Mouse (Mus musculus) spleen, embryonic (tissue): Measurements from ENCODE around the gene Bglap.
"Not testable (repeated sequence)": the region's sequence is repeated elsewhere in the genome, so short reads cannot be mapped to it uniquely, and the experiment has no call there.

Experiments
- CTCF ChIA-PET: fragments of 350-600 bp; sonication (Branson Sonifier 250); formaldehyde crosslinking; loops from one replicate; lab custom pipeline; 2022; lab: Charles Lee

Bglap gene

DNA sequence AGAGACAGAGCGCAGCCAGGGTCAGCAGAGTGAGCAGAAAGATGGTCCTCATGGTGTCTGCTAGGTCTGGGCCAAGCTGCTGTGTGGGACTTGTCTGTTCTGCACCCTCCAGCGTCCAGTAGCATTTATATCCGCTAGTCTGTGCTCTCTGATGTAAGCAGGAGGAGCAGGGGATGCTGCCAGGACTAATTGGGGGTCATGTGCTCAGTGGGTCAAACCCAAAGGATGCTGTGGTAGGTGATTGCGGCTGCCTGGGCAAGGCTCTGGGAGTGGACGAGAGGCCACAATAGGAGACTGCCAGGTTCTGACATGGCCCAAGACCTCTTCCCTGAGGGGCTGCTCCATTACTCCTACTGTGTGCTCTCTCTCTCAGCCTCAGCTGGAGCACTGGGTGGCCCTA lies at the start of gene Bglap:
TSS of gene Bglap (minus strand) at position 101 of the 400 bp plus-strand sequence.
- CTCF ChIA-PET, result no interaction called here

DNA sequence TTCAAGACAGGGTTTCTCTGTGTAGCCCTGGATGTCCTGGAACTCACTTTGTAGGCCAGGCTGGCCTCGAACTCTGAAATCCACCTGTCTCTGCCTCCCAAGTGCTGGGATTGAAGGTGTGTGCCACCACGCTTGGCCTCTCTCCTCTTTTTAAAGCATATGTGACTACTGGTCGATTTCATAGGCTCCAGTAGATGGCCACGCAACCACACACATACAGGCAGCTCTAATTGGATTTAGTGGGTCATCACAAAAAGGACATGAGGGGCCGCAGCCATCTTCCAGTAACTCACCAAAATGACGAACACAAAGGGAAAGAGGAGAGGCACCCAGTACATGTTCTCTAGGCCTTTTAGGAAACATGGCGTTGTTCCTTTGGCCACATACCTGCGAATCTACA lies 44.4 kb upstream of the Bglap start:
- CTCF ChIA-PET, result not testable (repeated sequence)

DNA sequence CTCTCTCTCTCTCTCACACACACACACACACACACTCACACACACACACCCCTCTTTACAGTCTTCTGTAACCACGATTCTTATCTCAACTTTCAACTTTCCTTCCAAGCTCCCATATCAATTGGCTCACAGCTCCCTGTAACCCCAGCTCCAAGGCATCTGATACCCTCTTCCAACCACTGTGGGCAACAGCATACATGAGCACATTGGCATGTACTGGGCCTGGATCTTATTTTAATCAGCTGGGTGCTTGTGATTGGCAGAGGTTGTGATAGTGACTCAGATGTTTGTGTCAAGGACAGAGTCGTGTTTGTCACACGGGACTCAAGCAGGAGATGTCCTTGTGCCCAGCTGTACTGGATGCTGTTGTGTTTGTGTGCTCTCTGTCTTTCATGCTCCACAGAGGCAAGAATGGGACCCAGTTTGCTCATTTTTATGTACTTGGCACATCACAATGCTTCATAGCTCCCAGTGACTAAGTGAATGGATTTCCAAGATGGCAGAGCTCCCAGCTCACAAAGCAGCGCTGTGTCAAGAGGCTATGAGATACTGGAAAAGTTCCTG lies 43.2 kb upstream of the Bglap start:
- CTCF ChIA-PET, result interaction anchor here (0.6 kb wide), 1 partner anchor 29 kb away, joined by 3 read pairs; no protein-coding TSS in a partner anchor

DNA sequence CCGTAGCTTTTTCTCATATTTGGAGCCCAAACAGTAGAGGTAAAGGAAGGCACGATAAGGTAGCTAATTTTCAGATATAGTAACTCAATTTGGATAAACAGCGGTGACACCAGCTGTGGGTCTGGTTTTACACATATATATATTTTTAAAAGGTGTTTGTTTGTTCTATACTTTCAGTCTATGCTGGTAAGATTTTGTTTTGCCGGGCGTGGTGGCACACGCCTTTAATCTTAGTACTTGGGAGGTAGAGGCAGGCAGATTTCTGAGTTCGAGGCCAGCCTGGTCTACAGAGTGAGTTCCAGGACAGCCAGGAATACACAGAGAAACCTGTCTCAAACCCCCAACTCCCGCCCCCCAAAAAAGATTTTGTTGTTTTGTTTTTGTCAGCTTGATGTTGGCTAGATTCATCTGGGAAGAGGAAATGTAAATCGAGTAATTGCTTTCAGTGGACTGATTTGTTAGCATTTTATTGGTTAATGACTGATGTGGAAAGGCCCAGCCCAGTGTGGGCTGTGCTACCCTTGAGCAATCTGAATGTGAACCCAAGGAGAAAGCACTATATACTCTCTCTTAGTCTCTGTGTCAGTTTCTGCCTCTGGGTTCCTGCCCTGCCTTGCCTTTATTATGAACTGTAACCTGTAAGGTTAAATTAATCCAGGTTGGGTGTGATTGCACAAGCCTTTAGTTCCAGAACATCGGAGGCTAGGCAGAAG lies 41.6 kb upstream of the Bglap start:
- CTCF ChIA-PET, result interaction anchor here (0.6 to 0.8 kb wide), 2 partner anchors 44 to 419 kb away, joined by 3 to 4 read pairs; no protein-coding TSS in a partner anchor

DNA sequence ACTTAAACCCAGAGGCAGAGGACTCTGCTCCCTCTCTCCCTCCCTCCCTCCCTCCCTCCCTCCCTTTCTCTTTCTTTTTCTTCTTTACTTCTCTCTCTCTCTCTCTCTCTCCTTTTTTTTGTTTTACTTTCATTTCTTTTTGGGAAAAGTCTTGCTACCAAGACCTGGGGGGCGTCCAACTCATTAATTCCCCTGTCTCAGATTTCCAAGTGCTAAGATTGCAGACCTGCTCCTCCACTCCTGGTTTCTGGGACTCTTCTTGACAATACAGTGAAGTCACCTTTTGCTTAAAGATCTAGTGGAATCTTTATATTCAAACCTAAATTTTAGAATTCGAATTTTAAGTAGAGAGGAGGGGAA lies 41.0 kb upstream of the Bglap start:
- CTCF ChIA-PET, result interaction anchor here (0.7 kb wide), 1 partner anchor 107 kb away, joined by 3 read pairs; the partner anchor contains the start of gene Mex3a

DNA sequence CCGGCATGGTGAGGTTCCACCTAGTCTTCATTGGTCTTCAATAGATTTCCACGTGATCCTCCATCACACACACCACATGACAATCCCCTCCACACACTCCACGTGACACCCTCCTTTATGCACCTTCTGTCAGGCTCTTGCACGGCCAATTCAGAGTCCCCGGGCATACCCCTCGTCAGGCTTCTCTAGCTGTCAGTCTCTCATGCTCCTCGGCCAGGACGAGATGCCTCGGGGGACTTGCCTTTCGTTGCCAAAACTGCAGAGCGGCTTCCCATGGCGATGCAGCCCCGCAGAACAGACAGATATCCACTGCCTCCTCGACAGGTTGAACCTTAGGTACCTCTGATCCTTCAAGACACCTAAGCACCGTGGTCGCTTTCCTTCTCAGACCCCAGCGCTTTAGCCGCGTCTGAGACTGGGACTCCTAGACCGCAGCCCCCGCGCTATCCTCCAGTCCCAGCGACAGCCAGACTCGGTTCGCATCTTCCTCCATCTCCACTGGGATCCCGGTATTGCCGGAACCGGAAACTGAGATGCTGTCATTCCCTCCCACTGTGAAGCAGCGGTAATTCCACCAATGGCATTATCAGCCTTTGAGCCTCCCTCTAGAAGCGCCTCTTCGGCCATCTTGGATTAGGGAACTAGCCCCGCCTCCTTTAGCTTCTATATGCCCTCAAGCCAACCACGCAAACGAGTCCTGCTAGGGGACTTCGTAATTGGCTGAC lies 40.5 kb upstream of the Bglap start, which contains the start of gene Slc25a44:
TSS of gene Slc25a44 (minus strand) at position 535 of the 725 bp plus-strand sequence.
- CTCF ChIA-PET, result interaction anchor here (0.7 kb wide), 1 partner anchor 107 kb away, joined by 3 read pairs; the partner anchor contains the start of gene Mex3a

DNA sequence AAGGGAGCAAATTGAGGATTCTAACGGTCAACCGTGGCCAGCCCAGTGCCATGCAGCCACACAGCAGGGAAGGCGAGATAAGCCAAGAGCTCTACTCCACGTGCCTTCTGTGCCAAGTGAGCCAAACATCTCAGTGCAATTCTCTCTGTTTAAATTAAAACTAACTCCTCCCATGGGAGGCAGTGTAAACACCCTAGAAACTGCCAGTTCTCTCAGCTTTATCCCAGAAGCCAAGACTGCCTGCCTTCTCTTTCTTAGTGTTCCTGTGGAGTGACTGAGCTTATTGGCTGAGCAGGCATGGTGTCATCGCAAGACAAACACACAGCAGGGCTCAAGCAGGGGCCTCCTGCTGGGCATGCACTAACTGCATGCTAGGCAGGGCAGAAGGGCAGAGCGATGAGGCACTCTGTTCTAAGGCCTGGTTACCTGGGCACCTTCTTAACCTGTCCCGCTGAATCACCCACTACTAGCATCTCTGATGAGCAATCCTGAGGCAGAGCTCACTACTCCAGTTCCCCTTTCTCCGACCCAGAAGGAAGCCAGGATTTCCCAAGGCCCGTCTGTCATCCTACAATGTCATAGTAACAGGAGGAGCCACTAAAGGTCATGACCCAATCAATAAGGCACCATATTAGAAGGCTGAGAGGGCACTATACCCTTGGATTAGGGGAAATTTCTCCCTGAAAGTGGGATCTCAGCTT lies 37.9 kb upstream of the Bglap start:
- CTCF ChIA-PET, result no interaction called here

DNA sequence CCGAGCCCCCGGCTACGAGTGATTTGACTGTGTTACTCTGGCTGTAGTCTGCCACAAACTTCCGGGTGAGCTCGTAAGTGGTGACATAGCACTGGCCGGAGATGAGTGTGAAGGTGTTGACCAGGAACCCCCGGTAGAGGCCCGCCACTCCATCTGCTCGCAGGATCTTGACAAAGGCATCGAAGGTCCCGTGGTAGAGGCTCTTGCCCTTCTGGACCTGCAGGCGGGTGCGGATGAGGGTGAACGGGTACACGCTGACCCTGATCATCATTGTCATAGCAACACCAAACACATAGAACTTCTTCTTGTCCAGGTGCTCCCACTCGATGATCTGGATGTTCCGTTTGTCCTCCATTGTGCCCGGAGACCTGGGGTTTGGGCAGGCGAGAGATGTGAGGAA lies 36.5 kb upstream of the Bglap start:
- CTCF ChIA-PET, result no interaction called here

DNA sequence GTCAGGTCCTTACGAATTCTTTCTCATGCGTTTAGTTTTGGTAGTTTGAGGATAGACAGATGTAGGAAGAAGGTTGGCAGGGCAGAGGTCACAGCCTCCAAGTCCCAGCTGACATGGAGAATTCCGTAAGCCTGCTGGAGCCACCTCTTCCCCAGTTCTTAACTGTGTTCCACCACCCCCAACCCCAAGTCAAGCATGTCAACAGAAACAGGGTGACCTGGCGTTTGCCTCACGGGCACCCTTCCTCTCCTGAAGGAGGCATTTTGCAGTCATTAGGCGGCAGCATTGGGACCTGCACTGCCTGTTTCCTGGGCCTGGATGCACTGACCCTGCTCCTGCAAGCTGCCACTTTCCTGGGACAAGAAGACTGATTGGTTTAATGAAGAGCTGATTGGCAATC lies 33.8 kb upstream of the Bglap start:
- CTCF ChIA-PET, result no interaction called here

DNA sequence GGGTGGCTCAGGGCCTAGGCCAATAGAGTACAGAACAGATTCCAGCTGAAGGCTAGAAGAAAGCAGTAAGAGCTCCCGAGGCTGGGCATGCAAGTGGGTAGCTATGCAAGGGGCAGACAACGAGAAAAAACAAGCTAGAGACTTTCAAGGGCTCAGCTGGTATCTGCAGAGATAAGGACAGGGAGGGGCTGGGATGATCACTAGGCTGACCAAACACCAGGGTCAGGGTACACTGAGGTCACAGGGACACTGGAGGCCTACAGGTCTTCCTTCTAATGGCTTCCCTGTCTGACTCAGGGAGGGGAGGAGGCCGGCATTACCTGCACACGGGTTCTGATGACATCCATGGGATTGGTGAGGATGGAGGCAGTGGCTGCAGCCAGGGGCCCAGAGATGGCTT lies 31.4 kb upstream of the Bglap start:
- CTCF ChIA-PET, result no interaction called here

DNA sequence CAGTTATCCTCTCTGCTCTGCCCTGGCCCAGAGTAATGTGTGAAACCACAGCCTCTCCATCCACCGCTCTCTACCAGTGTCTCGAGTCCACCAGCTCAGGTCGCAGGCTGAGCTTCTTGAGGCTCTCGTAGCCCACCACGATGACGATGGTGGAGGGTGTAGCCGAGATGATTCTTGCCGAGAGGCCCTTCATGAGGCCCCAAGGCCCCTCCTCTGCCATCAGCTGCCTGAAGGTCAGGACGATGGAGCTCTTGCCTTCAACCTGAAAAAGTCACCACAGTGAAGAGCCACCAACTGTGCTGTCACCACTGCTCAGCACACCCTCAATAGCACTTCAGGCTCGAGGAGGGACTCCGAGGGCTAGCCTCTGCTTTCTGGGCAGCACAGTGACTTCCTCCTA lies 28.4 kb upstream of the Bglap start:
- CTCF ChIA-PET, result no interaction called here

DNA sequence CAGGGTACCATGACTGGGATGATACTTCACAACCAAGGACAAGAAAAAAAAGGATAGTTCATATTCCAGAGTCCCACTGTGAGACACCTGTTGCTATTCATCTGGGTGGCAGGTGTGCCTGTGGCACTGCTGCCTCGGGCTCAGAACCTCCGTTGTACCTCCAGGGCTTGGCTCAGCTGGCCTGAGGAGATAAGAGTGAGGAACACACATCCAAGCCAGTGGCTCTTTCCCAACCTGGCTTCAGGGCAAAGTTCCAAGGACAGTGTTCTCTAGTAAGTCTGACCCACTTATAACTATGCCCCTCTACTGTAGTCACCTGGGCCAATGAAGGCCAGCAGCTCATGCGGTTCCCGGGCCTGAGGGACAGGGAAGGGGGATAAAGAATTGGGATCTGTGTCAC lies 27.4 kb upstream of the Bglap start:
- CTCF ChIA-PET, result no interaction called here

DNA sequence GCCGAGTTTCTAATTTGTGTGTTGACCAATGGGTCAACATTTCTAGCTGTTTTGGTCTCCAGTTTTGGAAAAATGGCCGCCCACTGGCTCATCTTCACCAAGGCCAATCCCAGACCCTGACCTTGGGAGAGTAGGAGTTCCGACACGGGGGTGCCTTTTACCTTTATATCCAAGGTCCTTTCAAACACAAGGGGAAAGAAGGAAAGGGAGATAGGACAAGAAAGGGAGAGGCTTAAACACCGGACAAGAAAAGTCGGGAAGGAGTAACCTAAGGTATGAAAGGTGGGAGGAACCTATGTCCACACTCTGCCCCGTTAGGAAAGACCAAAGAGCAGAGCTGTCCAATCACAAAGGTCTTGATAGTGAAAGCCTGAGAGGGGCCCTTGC lies 26.4 kb upstream of the Bglap start:
- CTCF ChIA-PET, result interaction anchor here (0.7 to 1.0 kb wide), 4 partner anchors 13 to 253 kb away, joined by 3 to 6 read pairs (median 3); no protein-coding TSS in a partner anchor

DNA sequence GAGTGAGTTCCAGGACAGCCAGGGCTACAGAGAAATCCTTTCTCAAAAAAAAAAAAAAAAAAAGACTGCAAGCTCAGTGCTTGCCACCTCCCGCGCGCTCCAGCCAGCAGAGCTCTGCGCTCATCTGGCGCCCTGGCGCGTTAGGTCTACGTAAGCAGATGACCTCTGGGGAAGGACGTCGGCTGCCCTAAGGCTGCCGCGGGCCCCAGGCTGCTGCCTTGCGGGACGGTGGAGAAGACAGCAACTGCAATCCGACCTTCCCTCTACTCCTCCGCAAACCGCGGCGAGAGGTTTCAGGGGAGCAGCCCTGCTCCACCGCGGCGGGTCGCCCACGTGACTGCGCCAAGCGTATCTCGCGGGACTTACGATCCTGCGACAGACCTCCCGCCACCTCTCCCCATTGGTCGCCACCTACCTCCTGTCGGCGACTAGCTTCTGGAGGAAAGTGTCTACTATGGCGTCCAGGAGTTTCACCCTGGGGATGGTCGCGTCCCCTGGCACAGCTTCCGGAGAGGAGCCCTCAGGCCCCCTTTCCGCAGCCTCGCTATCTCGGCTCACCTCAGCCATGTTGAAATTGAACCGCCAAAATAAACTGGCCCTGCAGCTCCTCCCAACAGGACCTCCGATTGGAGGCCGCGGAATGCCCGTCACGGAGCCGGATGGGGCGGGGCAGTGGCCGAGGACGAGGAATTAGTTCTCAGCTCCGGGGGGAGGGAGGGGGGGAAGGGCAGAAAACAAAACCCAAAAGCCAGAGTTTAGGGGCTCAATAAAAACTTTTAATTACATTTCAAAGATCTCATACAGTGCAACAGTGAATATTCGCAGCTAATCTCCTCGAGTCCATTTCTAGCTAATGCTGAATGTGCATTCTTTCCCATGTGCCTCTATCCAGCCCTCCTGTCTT lies 25.7 kb upstream of the Bglap start, which contains the start of gene Pmf1:
TSS of gene Pmf1 (minus strand) at position 591 of the 904 bp plus-strand sequence.
- CTCF ChIA-PET, result interaction anchor here (0.7 to 1.1 kb wide), 5 partner anchors 14 to 252 kb away, joined by 3 to 6 read pairs (median 3); no protein-coding TSS in a partner anchor

DNA sequence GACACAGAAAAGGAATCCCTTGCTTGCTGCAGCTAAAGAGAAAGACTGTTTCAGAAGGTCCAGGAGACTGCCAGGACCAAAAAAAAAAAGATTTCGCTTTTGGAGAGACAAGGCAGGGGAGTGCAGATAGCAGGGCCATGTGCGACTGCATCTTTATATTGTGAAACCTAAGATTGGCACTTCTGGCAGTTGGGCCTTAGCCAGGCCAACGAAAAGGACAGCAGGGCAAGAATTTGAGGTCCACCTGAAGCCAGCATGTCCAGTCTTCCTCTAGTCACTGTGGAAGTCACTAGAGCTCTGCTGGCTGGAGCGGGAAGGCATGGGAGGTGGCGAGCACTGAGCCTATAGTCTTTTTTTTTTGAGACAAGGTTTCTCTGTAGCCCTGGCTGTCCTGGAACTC lies 24.7 kb upstream of the Bglap start:
- CTCF ChIA-PET, result interaction anchor here (0.5 kb wide), 1 partner anchor 328 kb away, joined by 5 read pairs; no protein-coding TSS in a partner anchor

DNA sequence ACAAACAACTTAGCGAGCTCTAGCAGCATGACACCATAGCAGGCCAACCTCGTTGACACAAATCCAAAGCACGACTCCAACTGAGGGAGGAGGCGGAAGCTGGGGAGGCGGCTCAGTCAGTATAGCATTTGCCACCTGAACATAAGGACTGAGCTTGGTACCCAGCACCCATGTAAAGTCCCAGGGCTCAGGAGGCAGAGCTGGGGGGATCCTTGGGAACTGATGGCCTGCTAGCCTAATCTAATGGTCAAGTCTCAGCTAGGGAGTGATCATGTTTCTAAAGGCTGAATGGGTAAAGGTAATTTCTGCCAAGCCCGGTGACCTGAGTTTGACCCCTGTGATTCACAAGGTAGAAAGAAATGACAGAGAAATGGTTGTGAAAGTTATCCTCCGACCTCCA lies 23.3 kb upstream of the Bglap start:
- CTCF ChIA-PET, result interaction anchor here (0.6 to 1.0 kb wide), 5 partner anchors 33 to 98 kb away, joined by 3 to 6 read pairs (median 4); no protein-coding TSS in a partner anchor

DNA sequence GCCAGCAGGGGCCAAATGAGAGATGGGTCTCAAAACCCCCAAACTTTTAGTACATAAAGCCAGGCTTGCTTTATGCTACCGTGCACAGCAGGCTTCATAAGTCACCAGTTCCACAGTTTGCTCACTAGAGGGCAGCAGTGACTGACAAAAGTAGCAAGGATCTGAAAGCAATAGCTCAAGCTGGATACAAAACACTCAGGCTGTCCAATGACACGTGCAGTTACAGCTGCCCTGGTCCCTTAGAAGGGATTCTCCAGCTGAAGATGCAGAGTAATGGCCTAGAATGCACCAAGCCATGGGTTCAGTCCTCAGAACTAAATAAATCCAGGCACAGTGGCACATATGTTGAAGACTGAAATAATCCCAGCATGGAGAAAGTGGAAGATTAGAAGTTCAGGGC lies 22.8 kb upstream of the Bglap start:
- CTCF ChIA-PET, result interaction anchor here (0.6 to 1.0 kb wide), 3 partner anchors 74 to 98 kb away, joined by 3 to 4 read pairs (median 3); no protein-coding TSS in a partner anchor

DNA sequence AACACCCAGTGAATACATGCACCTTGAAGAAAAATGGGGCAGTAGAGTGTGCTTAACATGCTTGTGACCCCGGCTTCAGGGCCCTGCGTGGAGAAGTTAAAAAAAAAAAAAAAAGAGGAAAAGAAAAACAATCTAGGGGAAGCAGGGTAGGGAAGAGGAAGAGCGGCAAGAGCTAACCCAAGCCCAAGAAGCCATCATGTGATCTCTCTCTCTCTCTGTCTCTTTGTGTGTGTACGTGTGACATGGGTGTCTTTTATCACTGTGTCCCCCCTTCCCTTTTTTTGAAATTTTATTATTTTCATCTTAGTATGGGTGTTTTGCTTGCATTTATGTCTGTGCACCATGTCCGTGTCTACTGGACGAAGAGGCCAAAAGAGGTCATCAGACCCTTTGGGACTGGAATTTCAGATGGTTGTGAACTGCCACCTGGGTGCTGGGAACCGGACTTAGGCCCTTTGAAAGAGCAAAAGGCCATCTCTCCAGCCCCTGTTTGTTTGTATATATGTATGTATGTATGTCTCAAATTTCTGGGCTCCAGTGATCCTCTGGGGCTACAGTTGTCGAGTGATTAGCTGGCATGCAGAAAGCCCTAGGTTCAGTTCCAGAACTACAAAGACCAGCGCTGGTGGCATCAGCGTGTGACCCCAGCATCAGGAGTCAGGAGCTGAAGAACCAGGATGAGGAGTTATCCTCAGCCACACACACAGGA lies 19.4 kb upstream of the Bglap start:
- CTCF ChIA-PET, result interaction anchor here (0.6 to 1.1 kb wide), 2 partner anchors 13 to 68 kb away, joined by 3 to 4 read pairs; no protein-coding TSS in a partner anchor

DNA sequence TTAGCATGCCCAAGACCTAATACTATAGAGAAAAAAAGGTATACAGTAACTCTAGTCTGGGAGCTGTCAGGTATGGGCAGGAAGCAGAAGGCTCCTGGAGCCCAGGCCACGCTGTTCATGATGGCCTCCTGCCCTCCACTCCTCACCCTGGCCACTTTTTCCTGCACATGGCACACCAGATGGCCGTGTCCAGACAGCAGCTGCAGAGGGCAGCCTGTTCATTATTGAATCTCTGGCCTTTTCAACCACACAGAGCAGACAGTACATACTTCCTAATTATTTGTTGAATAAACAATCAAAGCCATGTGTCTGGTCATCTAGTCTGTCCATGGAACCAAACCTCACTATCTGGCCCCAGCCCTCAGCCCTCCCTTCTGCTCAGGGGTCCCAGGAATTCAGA lies 14.4 kb upstream of the Bglap start:
- CTCF ChIA-PET, result interaction anchor here (0.6 kb wide), 1 partner anchor 28 kb away, joined by 3 read pairs; no protein-coding TSS in a partner anchor
